Mouse (Mus musculus): ENCODE results near the gene Numb.
"Not testable (repeated sequence)": the region's sequence is repeated elsewhere in the genome, so short reads cannot be mapped to it uniquely, and the experiment has no call there.

The Numb gene

DNA sequence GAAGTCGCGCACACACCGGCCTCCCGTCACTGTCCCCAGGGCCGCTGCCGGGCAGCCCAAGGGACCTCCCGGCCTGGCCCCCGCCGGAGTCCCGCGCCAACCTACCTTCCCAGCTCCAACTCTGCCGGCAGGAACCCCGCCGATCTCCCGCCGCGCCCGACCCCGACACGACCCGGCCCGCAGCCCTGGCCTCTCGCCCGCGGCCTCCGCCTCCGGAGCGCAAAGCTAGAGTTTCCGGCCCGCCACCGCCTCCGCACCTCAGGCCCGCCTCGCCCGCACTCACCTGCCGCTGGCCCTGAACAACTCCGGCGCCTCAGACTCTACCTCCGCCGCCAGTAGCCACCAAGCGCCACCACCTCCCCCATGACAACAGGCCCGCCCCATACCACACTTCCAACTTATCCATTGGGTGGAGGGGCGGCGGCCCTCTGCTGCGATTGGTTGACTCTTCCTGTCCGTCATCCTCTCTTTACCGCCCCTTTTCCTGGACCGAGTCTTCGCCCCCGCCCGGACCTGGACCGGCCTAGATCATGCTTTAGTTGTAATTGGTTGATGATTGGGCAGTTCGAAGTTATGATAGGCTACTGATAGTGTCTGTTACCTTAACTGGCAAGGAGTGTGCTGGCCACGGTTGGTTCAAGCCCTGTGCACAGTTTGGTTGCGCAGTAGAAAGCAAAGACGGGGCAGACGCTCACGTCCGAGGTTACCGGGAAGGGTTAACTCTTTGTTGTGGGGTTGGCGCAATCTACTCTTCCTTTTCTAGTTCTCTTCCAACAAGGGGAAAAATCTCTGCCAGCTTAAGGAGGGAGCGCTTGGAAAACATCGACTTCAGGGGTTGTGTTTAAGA is at the start of gene Numb:
TSS of gene Numb (minus strand) at position 400 of the 847 bp plus-strand sequence.
- DNase-seq: peak; percentile 98

DNA sequence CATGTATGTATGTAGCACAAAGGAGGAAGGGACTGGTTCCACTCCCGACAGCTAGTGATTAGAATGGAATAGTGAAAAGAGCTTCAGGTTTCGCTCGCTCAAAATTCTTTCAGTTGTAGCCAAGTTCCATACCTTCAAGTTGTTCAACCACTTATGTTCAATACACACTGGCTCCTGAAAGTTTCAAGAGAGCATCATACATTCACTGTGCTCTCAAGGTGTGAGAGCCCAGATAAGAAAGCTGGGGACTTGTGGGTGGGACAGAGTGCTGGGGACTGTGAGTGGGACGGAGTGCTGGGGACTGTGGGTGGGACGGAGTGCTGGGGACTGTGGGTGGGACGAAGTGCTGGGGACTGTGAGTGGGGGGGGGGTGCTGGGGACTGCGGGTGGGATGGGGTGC is 43.5 kb upstream of the Numb start:
- DNase-seq: no peak

DNA sequence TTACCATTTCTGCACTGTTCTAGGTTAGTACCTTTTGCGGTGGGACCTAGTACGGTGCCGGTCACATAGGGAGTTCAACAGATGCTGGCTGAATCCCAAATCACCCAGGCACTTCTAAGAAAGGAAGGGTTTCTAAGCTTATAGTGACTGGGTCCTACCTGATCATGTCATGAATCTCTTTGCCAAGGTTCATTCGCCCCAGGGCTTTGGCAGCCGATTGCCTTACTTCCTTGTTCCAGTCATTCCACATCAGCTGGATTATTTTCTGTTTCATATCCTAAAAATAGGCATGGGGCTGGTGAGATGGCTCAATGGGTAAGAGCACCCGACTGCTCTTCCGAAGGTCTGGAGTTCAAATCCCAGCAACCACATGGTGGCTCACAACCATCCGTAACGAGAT is 36.5 kb upstream of the Numb start:
- no peak for DNase-seq

DNA sequence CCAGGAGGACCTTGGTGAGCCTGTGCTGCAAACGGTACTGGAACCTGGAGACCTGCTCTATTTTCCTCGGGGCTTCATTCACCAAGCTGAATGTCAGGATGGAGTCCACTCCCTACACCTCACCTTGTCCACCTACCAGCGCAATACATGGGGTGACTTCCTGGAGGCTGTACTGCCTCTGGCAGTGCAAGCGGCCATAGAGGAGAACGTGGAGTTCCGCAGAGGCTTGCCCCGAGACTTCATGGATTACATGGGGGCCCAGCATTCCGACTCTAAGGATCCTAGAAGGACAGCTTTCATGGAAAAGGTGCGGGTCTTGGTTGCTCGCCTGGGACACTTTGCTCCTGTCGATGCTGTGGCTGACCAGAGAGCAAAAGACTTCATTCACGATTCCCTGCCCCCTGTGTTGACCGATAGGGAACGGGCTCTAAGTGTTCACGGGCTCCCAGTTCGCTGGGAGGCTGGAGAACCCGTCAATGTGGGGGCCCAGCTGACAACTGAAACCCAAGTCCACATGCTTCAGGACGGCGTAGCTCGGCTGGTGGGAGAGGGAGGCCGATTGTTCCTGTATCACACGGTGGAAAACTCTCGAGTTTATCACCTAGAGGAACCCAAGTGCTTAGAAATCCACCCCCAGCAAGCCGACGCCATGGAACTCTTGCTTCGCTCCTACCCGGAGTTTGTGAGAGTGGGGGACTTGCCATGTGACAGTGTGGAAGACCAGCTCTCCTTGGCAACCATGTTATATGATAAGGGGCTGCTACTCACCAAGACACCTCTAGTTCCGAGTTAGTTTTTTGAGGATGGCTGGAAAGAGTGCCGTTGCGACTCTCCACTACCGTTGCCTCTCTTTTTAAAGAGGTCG is 30.2 kb upstream of the Numb start:
- no peak for DNase-seq

DNA sequence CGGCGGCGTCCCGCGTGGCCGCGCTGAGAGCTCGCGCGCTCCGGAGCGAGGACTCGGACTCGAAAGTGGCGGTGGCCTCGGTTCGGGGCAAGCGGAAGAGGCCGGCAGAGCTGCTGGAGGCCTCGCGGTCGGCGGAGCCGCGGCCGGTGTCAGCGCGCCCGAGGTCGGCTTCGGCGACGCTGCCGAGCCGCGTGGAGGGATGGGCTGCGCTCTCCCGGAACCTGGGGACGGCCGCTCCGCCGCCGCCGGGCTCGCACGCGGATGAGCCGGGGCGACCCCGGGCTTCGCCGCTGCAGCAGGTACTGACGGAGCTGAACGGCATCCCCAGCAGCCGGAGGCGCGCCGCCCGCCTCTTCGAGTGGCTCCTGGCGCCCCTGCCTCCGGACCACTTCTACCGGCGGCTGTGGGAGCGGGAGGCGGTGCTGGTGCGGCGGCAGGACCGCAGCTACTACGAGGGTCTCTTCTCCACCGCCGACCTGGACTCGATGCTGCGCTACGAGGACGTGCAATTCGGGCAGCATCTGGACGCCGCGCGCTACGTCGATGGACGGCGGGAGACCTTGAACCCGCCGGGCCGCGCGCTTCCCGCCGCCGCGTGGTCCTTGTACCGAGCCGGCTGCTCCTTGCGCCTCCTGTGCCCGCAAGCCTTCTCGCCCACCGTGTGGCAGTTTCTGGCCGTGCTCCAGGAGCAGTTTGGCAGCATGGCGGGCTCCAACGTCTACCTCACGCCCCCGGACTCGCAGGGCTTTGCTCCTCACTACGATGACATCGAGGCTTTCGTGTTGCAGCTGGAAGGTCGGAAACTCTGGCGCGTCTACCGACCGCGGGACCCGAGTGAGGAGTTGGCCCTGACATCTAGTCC is 29.3 kb upstream of the Numb start:
- peak; percentile 34 to 45 for DNase-seq

DNA sequence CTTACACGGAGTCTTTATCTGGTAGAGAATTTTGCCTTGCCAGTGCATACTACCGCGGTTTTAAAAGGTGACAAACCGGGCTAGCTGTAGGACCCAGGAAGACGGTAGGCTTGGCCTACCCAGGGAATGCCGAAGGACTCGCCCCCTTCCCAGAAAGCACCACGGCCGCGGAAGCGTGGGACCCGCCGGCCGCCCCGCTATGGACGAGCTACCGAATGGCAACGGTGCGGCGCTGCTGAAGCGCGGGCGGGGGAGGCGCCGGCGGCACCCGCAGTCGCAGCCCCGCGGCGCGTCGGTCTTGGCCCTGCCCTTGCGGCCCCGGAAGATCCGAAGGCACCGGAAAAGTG is 28.7 kb upstream of the Numb start, which contains the start of gene Riox1:
TSS of gene Riox1 (plus strand) at position 116 of the 347 bp plus-strand sequence.
- peak; percentile 85 to 87 for DNase-seq

DNA sequence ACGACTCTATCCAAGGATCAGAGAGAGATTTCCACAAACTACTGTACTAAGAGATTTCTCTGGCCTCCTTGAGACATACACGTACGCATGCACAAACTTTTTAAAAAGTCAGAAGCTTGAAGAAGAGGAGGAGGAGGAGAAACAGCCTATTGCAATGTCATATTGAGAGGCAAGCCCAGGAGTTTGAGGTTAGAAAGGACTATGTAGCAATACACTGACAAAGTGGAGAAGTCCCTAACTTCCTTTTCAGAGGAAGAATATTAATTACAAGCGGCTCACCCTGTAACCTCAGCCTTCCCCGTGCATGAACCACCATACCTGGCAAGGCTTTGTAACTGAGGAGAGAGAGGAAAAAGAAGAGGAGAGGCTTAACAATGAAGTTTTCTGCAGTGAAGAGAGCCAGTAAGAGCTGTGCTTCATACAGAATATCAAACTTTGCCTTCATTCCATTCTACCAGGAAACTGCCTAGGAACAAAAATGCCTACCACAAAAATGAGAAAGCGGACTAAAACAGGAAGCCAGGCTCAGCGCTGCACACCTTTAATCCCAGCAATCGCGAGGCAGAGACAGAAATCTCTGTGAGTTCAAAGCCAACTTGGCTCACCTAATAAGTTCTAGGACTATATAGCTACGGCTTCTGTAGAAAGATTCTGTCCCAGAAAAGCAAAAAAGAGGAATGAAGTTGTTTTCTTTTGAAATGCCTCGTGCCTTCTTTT is 28.2 kb upstream of the Numb start:
- DNase-seq: no peak

DNA sequence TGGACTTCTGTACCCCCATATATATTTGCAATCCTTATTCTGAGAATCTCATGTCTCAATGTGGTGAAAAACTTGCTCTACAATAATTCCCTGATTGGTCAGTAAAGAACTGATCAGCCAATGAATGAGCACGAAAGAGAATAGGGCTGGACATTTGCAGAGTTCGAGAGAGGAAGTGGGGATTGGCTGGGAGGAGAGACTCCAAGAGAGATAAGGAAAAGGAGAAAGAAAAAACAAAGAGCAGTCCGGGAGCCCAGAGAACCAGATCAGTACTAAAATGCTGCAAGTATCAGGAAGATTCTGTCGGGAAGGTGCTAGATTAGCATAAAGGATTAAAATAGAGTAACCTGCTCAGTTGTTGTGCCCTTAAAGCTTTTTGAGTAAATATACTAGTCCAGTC is 27.3 kb upstream of the Numb start:
- no peak for DNase-seq

DNA sequence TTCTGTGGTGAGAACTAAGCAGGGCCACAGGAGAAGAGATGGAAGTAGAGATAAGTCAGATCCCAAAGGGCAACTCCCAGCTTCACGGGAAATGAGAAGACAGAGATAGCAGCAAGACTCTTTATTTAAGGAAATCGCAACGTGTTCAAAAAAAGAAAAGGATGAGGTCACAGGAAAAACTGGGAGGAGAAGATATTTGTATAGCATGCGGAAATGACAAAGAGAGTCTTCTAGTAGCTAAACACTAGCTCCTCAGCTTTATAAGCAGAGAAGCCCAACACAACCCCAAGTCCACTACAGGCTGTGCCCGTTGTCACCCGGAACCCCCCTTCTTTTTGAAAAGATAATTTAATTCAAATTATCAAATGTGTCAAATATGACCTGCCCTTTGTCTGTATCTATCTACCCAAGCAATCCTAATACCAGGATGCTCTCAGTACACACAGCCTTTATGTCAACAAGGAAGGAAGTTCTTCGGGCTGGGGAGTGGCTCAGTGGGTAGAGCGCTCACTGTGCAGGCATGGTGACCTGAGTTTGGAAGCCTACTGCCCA is 25.6 kb upstream of the Numb start:
- DNase-seq: no peak

DNA sequence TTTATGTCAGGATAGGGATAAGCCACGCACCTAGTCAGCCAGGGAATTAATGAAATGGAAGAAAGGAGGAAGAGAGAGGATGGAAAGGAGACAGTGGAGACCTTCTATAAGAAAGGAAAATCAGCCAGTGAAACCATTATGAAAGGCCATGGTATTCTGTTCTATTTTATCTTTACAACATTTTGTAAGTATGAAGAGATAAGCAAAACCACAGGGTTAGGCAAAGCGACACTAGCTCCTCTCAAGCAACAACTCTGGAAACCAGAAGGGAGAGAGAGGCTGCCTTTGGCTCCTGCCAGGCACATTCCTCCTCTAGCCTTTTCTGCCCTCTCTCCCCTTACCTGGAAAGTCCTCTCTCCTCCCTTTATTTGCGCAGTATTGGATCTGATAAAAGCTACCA is 20.2 kb upstream of the Numb start:
- no peak for DNase-seq

DNA sequence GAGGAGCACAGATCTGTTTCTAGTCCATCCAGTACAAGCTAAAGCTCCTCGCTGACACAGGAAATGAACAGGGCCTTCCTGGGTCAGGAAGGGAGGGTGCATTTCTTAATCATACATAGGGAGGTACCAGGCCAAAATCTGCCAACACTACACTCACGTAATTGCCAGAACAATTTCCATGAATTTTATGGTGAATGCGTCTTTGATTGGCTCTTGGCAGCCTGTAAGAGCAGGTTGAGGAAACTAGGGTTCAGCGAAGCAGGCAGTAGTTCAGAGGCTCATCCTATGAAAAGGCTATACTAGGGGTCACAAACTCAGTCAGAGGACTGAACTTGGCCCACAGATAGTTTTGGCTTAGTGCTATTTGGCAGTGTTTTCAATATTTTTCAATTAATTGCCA is 18.3 kb upstream of the Numb start:
- no peak for DNase-seq

DNA sequence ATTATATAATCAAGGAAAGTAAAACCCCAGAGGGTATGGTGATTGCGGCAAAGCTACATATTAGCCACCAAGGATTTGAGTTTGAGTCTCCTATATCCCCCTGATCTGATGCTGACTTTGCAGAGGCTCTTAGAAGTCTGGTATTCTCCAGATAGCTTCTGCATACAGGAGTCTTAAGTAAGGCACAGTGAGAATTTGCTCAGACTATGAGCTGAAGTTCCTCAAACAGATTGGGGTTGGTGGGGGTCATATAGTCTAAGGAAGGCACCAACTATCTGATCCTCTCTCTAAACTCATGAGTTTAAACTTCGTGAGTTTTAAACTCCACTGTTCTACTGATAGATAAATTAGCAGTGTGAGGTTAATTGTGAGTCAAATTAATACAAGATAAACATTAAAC is 17.6 kb upstream of the Numb start:
- no peak for DNase-seq

DNA sequence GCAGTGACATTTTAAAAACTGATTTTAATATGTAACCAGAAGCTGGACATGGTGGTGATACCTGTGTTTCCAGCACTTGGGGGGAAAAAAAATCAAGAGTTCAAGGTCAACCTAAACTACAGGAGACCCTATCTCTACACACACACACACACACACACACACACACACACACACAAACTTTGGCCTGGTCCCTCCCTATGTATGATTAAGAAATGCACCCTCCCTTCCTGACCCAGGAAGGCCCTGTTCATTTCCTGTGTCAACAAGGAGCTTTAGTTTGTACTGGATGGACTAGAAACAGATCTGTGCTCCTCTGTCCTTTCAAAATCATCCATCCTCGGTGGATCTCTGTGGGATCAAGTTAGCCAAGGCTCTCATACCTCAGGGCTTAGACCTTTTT is 16.9 kb upstream of the Numb start:
- DNase-seq: not testable (repeated sequence)

DNA sequence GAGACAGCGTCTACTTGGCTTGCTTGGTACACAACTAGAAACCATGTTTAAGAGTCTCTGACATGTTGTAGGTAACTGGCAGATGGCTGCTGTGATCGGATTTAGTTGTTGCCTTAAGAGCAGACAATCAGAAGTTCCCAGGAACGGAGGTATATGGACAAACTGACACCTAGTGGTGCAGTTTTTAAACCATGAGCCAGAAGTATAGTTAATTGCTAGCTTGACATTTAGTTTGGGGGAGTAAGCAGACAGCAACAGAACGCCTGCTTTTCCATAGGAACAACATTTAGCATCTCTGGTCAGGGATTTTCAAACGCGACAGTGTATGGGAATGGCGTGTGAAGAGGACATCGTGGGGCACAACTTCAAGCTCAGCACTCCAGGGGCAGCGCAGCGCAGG is 15.9 kb upstream of the Numb start:
- no peak for DNase-seq

DNA sequence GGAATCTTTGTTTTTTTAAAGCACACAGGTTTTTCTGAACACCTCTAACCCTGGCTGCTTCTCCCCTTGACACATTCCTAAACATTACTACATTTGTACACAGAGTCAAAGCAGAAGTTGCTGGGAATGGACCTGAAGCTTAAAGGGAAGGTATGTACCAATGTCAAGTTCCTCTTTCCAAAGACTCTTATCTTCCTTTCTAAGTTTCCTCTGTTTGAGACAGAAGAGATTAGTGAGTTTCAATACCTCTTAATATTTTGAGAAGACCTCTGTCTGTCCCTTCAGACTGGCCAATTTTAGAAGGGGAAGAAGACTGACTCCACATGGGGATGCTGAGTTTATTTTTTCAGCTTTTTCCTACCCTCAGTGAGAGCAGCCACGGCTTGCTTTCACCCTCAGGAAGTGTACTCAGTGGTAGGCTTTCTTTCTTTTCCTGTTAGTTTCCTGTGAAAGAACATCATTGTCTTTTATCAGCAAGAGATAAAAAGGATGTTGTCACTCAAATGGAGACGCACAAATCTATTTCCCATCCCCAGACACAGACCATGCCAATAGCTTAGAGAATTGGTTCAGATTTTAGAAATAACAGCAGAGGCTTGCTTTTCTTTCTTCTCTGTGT is 7.6 kb upstream of the Numb start:
- no peak for DNase-seq

DNA sequence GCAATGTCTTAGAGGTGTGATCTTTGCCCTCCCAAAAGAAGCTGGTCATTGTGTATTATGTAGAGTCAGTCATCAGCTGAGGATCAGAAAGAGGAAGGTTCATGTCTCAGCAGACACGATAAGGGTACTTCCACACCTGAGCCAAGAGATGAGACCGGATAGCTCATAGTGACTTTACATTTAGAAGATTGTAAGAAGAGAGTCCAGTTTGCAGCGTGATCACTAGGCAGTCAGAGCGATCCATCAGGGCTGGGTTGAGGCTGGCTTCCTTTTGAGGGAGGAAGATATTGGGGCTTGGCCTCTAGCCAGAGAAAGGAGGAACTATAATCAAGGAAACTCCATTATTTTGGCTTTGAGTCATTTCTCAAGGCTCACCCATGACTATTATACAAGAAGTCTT is 6.0 kb upstream of the Numb start:
- DNase-seq: no peak

DNA sequence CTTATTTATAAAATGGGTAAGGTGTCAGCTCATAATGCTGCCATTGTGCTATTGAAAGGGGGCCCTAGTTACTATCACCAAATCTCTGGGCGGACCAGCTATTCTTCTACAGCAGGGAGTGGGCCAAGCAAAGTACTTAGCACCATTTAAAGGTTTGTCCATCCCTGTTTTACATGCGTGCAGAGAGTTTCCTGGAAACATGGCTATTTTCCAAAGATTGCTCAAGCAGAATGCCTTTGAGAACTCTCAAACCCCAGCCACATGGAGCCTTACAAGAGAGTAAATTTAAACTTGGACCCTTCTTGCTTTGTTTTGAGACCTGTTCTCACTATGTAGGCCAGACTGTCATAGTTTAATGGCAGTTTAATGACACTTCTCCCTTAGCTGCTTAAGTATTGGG is 4.3 kb upstream of the Numb start:
- no peak for DNase-seq

DNA sequence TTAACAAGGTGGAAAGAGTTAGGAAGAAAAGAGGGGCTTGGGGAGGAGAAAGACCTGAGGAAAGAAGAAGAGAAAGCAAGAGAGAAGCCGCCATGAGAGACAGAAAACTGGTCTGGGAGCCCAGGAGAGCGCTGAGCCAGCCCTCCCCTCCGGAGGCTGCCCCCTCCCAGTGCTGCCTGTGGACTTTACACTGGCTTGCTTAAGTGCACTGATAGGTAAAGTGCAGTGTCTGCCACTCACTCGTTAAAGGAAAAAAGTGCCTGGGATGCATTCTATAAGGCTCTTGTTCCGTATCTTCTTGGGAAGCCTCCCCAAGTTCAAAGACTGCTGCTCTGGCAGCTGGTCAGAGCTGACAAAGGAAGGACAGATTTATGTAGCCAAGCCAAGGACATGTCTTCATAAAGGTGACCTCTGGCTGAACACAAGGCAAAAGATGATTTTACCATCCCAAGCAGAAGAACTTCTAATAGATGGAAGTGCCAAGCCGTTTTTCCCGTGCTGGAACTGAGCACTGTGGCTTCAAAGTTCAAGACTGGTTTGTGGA is 3.5 kb upstream of the Numb start:
- DNase-seq: no peak

DNA sequence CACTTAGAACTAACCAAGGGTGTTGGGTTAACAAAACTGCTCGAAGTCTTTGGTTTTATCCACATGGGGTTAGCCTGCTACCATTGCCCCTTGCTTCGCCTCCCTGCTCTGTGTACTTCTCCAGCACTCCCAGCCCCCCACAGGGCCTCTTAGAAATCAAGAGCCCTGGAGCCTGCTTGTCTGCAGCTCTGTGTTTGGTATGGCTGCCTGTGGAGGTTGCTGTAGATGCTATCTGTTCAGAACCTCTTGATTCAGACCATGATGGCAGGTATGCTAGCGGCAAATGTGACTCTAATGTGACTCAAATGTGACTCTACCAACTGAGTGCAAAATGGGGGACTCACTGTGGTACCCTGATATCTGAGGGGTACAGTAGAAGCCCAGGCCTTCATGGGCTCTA is 2.6 kb upstream of the Numb start:
- DNase-seq: no peak

DNA sequence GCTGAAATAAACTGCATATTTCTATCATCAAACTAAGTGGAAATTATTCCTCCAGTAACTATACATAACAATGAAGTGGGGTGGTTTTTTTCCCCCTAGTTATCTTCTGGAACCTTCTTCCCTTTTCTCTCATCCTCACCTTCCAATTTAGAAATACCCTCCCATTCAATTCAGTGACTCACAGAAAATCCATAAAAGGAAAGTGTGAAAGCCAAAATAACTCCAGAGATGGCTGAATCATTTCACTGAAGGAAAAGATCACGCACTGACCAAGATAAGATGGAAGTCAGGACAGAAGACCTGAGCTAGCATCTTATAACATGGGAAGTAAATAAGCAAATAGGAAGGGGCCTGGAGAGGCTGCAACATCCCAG is 1.7 kb upstream of the Numb start:
- DNase-seq: no peak

DNA sequence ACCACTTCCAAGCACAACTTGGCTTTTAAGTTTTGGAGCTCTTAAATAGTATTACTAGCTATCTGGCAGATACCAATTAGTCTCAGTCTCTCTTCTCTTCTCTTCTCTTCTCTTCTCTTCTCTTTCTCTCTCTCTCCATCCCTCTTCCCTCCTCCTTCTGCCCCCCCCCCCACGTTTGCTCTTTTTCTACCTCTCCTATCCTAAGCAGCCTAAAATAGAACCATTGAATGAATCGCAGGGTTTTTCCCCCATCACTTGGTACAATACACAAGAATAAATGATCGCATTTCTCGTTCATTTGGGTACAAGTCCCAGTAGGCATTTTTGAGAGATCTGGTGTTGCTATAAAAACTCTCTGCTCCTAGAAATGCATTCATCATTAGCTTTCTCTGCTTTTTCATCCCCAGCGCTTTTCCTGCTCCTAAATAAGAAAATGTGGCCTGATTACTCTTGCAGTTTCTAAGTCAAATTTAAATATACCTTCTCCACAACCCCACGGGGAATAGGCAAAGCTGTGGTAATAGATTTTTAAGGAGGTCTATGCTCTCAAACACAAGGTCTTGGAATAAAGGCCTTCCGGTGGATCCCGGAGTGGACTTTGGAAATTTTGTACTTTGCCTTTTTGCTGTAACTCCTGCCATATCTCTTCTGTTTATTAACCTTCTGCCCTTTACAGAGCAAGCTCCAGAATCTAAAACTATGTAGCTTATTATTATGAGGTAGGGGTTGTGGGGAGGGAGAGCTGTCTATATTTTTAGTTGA is 1.2 kb upstream of the Numb start:
- DNase-seq: no peak
